Mouse (Mus musculus) layer of hippocampus, postnatal 36 days (tissue): ENCODE measurements around the gene Prkacb. TPM values are rescaled to one million over a fixed set of nuclear protein-coding genes. Genes with fewer than 3 reads are reported as not detected.
A peak's percentile ranks its signal among the peaks of the same experiment; 100 is the strongest.

ENCODE experiments used
- DNase-seq, 2 experiments: peaks; one replicate each; pipeline ENCODE4 v3.0.0; 2022
- total RNA-seq, 2 experiments: library from RNA; stranded (reverse); gene quantifications; 2 replicates each; pipeline ENCODE4 v1.2.3; 2021

The Prkacb gene
- total RNA-seq, 2 experiments from 2014 or later = 252 to 256 TPM

DNA sequence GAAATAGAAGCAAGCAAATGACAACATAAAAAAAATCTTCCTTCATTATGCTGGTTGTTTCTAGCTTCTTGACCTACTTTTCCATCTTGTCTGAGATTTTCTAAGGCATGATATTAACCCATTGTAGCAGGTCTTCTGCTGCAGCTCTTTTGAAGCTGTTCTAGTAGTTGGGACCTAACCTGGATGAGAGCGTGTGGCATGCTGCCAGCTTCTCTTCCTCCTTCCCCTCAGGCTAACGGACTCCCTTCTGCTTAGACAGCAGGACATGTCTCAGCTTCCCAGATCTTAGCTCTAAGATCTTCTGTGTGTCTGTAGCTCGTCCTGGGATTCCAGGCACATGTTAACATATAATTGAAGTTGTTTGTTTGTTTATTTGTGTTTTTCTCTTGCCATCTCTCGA is 93.1 kb downstream of the Prkacb start:
- no peak for DNase-seq

DNA sequence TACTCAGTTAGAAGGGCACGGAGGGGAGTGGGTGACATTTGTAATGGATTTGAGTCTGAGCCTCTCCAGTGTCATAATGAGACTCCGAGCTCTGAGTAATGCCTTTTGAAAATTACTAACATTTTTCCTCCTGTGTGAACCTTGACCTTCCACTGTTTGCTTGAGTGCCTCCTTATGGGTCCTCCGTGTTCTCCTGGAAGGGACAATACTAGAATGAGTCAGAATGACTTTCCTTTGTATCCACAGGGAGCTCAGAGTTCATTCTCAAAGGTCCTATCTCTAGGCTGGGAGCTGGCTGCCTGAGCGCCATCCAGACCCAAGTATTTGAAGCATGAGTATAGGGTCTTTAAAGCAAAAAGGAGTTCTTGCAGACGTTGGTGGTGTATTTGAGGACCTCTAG is 94.5 kb downstream of the Prkacb start:
- no peak for DNase-seq

DNA sequence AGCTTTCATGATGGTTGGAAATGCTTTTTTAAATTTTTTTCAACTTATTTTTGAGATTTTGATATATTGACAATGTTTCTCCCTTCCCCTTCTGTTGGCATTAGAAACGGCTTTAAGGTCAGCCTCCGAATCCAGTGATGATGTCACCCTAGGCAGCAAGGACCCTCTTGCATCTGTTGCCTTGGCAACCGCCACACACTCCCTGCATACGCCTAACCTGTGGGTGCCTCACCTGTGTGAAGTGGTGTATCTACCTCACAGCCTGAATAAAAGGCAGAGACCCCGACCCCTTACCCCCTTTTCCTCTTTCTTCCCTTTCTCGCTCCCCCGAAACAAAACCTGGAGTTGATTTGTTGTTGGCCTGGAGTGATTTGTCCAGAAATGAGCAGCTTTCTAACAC is 100.5 kb downstream of the Prkacb start:
- no peak for DNase-seq

DNA sequence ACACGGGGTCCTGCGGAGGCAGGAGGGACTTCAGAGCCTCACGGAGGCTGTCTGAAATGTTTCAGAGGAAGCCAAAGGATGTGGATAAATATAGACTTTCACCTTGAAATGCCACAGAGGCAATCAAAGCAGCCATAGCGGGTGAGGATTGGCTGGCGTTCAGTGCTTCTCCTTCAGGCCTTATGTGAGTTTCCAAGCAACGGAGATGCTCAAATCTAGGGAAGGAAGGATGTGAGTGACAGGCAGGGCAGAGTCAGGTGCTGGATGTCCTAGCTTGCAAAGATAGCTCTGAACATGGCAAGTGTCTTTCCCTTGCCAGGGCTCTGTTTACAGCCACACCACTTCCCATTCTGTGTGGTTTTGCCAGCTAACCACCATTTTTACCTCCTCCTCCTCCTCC is 101.2 kb downstream of the Prkacb start:
- no peak for DNase-seq

DNA sequence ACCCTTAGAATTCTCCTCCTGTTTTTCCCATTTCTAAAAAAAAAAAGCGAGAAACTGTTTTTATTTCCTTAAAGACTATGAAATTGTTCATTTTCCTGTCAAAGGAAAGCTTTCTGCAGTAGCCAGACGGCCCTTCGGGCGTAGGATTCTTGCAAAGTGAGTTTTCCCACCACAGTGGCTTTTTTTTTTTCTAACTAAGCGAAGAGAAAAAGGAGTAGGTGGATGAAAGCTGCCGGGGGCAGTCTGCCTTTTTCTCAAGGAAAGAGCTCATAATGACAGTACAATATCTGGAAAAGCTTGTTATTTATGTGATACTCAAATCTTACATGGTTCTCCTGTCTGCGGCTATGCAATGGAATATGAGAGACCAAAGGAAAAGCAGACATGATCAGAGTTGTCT is 101.7 kb downstream of the Prkacb start:
- DNase-seq = no peak

DNA sequence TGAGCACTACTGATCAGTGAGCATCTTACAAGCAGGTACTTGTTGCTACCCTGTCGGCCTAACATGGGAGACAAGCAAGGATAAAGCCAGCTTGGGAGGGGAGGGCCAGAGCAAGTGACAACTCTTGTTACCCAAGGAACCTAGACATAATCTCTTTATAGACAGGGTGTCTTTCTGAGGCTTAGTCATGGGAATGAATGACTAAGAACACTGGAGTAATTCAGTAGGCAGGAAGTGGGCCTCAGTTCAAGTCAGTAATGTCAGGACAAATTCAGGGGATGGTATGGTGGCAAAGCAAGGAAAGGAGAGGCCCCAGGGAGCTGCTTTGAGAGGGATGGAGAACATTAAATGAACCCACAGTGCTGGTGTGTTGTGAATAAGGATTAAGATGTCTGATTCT is 103.7 kb downstream of the Prkacb start:
- DNase-seq = no peak

DNA sequence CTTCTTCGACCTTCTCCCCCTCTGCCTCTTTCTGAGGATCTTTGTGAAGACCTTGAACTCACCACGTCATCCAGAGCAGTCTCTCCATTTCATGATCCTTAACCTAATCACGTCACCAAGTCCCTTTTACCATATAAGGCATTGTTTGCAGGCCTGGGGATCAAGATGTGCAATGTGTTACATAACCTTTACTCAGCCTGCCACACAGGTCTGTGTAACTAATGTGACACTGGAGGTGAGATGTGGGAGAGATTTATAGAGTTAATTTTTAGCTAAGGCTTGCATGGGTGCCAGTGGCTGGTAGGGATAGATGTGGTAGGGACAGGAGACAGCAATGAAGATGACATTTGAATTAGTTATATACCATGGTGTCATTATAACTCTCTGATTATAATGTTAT is 104.4 kb downstream of the Prkacb start:
- DNase-seq = no peak

DNA sequence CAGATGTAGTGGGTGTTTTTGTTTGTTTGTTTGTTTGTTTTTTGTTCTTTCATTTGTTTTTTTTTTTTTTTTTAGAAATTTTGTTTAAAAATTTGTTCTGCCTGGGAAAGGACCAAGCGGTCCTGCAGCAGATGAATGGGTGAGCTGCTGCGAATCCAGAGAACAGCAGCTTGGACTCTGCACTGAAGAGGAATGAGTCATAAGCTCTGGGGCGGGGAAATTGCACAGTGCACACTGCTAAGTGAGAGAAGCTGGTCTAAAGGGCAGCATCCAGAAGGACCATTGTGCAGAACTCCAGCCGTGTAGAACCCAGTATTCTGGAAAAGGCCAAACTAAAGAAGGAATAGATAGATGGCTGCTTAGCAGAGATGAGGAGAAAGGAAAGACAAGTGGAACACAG is 108.7 kb downstream of the Prkacb start:
- DNase-seq = no peak

DNA sequence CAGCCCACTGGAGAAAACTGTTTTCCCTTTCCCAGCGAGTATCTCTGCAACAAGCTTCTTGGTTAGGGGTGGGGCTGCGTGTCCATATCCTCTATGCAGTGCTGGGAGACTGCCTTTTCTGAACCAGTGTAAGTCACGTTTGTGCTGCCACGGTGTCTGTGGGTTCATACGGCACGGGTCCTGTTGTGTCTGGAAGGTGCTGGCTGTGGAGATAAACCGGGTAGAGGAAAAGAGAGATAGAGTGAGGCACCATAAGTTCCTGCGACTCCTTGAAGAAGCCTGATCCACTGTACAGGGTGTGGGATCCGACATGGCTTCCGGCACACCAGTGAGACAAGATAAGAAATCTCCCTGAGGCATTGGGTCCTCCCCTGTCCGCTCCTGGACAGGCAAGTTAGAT is 112.7 kb downstream of the Prkacb start:
- no peak for DNase-seq

DNA sequence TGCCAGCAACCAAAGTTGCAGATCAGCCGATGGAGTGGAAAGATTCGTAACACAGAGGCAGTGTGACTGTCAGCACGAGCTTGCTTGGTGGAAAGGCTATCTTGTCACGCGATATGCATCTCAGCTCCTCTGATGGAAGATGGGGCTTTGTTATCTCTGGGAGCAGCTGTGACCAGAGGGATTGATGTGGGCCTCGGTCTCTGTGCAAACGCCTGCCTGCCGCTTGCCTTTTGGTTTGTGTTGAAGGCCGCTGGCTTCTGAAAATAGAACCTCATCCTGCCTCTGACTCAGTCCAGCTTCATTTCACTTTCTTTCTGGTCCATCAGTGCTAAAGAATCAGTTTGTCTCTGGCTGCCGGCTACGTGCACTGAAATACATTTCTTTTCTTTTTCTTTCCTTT is 113.8 kb downstream of the Prkacb start:
- DNase-seq = no peak

DNA sequence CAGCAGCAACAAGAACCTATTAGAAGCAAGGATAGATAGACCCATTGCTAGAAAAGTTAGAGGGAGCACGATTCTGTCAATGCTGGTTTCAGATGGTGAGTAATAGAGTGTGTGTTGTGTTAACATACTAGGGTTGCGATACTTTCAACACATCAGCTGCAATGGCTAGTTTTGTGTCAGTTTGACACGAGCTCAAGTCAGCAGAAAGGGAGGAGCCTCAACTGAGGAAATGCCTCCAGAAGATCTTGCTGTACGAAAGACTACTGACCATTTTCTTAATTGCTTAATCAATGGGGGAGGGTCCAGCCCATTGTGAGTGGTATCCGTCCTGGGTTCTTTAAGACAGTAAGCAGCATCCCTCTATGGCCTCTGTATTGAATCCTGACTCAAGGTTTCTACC is 120.2 kb downstream of the Prkacb start:
- no peak for DNase-seq

DNA sequence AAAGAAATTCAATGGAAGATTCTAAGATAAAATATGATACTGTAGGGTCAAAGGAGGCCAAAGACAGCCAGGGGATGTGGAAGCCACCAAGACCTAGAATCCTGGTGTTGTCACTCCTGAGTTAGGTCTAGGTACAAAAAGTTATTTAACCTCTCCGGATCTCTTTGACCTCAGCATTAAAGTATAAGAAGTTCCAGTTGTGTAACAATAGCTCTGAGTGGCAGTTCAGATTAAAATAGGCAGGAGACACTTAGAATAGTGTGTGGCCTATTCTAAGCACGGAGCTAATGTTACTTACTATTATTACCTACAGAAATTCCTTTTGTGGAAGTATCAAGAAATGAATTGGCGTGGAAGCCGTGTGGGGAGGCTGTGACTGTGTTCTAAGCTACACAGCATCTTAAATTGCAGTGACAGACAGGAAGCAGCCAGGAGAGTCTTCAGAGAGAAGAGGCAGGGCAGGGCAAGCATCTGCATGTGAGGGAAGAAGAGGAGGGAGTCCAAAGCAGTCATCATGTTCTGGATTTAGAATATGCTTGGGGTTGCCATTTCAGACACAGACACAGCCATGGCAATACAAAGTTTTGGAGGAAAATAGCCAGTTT is 125.6 kb downstream of the Prkacb start:
- DNase-seq = no peak

DNA sequence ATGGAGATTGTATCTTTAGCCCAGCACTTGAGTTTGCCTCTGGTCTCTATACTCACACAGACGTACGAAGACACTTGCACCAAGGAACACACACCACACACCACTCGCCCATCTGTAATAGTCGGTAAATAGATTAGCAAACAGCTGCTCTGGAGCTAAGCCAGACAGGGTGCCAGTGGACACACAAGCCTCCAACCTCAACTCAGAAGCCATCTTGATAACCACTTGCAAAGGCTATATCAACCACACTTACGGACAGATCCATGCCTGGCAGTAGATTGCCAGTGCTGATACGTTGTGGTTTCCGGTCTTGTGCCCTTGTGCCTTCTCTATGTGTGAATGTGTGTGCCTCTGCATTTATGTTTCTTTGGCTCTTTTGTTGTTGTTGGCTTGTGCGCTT is 126.4 kb downstream of the Prkacb start:
- no peak for DNase-seq

DNA sequence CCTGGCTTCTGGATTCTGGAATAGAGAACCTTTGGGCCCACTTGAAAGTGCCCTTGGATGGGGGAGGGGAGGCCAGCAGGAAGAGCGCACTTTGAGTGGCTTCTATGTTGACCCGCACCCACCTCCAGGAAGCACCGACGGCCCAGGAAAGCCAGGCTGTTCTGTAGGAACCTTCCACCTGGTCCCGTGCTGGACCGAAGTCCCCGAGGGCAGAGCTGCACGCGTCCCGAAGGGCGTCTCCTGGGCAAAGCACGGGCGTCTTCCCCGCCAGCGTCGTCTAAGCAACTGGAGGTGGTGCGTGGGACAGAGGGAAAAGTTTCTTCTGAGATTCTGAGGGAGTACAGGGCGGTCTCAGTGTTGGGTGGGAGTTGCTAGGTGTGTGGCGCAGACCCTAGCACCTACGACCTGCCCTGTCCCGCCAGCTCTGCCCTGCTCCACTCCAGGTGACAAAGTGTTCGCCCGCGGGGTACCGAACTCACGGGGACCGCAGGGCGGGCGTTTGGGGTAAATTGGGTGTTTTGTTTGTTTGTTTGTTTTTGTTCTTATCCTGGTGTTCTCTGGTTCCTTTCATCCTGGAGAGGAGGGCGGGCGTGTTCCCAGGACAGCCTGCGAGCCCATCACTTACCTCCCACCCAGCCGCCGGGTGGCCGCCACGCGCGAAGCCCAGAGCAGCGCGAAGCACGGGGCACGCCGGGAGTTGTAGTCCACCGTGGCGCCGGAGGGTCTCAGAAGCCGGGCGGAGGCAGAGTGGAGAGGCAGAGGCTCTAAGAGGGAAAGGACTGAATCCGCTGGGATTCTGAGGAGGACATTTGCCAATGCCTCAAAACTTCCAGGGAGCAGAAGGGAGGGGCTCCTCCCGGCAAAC is 127.7 kb downstream of the Prkacb start, which contains the start of gene Samd13:
Gene Samd13 (minus strand): TSS at position 782 of the 865 bp plus-strand sequence.
- DNase-seq = peak; percentile 40 to 47

DNA sequence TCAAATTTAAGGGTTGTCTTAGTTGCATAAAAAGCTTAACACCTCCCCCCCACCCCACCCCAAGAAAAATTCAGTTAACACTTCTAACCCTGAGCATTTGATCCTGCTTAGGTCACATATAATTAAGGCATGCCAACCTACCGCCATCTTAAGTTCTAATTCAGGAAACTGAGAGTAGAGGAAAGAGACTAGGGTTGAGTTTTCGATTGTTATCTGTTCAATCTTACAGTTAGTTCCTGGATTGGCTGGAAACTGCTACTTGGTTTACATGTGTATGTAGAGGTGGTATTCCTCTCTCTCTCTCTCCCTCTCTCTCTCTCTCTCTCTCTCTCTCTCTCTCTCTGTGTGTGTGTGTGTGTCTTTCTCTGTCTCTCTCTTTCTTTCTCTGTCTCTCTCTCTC is 129.7 kb downstream of the Prkacb start:
- no peak for DNase-seq

DNA sequence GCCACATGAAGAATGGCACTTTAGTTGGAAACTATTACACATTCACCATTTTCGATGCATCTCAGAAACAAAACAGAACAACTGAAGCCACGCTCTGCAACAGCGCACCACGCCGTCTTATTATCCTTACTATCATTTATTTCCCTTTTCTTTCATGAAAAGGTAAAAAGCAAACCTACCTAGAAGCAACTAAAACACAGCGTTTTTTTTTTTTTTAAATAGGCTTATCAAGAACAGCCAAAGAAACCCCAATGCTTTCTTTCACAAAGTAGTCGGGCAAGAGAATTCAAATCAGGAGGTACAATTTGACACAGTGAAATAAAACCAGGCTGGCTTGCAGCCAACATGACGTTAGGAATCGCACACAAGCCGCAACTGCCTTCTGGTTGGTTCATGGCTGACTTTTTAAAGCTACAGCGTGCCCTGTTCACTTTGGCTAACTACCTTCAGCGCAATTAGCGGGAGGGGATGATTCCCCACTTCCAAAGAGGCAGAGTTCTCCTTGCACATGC is 130.6 kb downstream of the Prkacb start:
- peak; percentile 38 to 51 for DNase-seq

DNA sequence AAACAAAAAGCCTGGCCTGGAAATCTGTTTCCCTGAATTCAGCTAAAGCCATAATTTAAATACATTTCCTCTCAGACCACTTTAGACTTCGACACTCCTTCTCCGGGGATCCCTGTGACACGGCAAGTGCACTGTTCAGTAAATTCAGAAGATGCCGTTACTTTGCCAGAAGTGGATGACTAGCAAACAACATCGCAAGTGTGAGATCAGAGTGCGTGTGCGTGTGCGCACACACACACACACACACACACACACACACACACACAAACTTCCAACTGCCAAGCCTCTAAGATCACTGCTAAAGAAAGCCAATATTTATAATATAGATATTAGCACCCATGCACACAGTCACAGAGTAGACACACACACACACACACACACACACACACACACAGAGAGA is 131.1 kb downstream of the Prkacb start:
- DNase-seq = no peak

DNA sequence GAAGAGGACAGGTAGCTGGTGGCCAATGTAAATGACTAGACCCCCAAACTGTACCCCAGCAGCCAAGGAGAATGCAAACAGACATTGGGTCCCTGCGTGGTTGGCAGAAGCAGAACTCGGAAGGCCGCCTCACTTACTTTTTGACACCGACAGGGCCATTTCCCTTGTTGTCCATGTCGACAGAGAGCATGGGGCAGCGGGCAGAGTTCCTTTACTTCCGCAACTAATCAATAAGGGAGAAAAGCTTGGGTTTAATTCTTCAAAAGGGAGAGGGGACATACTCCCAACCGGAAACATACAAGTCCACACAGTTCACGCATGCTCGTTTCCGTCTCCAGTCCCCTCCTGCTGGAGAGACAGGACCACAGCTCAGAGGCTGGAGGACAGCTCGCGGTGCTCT is 132.2 kb downstream of the Prkacb start:
- DNase-seq = no peak

DNA sequence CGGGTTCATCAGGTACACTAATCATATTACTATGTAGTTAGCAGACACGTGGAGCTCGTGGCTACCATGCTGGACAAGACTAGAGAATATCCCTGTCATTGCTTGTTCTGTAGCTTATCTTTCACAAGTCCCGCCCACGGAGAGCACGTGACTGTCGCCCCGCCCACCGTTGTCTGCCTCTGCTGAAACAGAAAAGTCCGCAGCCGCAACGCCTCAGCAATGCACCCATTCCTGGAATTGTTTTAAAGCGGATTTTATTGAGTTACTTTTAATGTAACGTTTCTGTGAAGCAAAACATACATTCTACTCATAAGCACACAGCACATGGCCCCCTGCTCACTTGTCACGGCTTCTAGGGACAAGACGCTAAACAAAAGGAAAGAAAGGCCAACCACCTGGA is 133.1 kb downstream of the Prkacb start:
- DNase-seq = no peak

Other genes with a start within 250 kb of the Prkacb start
- gene Uox, start 242.6 kb downstream of the Prkacb start, total RNA-seq = under 1 TPM; 0.18 to 0.25 TPM
- gene Dnase2b, start 197.4 kb downstream of the Prkacb start, total RNA-seq = not detected
- not detected for gene 4930503B20Rik, start 161.7 kb downstream of the Prkacb start, total RNA-seq
- not detected for gene Samd13, start 127.4 kb downstream of the Prkacb start, total RNA-seq
- gene Ttll7, start 39.4 kb upstream of the Prkacb start, total RNA-seq = 100 to 1,000 TPM; 134 to 145 TPM